Mouse (Mus musculus): Measurements from ENCODE around the gene Il12a.
"Not testable (repeated sequence)": the region's sequence is repeated elsewhere in the genome, so short reads cannot be mapped to it uniquely, and the experiment has no call there.

Gene Il12a

DNA sequence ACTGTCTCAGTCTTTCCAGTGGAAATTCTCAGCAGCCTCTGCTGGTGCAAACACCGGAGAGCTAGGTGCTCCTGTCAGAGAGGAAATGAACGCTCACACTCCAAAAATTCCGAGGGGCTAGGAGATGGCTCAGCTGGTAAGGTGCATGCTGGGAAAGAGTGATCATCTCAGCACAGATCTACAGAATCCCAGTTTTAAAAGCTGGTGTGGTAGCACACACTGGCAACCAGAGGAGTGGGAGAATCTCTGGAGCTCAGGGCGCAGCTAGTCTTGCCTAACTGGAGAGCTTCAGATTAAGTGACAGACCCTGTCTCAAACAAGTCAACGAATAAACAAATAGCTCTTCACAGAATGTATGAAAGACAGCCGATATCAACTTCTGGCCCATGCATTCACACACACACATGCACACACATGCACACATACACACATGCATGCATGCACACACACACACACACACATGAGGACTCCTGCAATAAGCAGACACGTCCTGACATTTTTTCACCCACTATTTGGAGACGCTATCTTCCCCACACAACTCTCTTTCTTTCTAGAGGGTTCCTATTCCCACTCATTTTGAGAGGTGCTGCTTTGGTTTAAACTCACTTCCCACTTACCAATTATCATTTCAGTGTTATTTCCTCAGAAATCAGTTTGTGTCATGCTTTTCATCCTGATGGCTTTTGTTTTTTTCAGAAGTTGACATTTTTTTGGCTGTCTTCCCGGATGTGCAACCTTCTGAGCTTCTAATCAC, 52.5 kb downstream of the Il12a start:
- no peak for DNase-seq (ENCODE audit: low read depth)

DNA sequence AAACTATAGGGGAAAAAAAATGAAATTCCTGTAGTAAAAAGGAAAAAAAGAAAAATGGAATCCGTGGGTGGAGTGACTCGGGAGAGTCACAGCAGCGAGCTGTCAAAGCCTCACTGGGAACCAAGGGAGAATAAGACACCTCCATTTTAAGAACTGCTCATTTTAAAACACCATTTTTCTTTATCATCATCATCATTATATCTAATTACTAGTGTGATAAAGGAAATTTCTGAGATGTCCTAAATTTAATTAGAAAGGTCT, 53.0 kb downstream of the Il12a start:
- no peak for DNase-seq (ENCODE audit: low read depth)

DNA sequence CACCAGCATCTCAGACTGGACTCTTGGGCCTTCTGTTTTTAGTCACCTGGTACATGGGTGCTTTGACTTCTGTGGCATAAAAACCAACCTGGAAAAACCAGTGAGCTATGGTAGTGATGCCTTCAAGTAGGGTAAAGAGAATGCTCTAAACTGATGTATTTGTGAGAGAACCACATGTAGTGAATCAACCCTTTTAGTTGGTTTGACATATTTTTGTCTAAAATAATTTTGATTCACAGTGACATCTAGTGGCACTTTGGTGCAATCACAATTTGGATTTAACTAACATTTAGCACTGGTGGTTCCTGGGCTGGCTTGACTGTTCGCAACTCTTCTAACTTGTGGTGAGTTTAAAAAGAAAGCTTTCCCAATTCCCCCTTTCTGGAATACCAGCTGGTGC, 53.7 kb downstream of the Il12a start:
- peak; percentile 76 for DNase-seq (ENCODE audit: low read depth)

DNA sequence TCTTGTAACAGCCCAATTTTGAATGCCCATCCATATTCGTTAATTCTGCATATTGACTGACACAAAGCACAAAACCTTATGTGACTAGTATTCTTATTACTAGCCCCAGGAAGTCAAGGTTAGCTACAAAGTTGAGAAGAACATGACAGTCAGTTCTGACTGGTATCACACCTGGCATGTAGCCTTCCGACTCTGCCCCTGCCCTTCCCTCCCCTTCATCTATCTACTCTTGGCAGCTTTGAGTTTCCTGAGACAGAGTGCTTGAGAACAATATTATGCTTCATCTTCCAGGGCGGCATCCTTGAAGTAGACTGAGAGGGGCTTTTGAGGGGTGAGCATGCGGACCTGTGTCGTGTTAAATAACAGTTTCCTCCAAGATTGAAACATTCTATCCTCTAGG, 54.6 kb downstream of the Il12a start:
- DNase-seq (ENCODE audit: low read depth), result no peak

DNA sequence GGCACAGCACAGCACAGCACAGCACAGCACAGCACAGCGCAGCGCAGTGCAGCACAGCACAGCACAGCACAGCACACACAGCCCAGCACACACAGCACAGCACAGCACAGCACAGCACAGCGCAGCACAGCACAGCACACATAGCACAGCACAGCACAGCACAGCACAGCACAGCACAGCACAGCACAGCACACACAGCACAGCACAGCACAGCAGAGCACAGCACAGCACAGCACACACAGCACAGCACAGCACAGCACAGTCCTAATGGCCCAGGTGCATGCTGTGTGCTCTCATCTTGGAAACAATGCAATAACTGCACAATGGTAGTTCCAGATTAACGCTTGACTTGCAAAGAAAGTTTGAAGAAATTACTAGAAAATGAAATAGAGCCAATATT, 55.8 kb downstream of the Il12a start:
- DNase-seq (ENCODE audit: low read depth), result not testable (repeated sequence)
